Mouse (Mus musculus): ENCODE data around the gene Abhd8. TPM values are rescaled to one million over a fixed set of nuclear protein-coding genes. Genes with fewer than 3 reads are reported as not detected.

Gene Abhd8
- polyA plus RNA-seq, 1 experiment from 2014 or later, result 119 TPM

DNA sequence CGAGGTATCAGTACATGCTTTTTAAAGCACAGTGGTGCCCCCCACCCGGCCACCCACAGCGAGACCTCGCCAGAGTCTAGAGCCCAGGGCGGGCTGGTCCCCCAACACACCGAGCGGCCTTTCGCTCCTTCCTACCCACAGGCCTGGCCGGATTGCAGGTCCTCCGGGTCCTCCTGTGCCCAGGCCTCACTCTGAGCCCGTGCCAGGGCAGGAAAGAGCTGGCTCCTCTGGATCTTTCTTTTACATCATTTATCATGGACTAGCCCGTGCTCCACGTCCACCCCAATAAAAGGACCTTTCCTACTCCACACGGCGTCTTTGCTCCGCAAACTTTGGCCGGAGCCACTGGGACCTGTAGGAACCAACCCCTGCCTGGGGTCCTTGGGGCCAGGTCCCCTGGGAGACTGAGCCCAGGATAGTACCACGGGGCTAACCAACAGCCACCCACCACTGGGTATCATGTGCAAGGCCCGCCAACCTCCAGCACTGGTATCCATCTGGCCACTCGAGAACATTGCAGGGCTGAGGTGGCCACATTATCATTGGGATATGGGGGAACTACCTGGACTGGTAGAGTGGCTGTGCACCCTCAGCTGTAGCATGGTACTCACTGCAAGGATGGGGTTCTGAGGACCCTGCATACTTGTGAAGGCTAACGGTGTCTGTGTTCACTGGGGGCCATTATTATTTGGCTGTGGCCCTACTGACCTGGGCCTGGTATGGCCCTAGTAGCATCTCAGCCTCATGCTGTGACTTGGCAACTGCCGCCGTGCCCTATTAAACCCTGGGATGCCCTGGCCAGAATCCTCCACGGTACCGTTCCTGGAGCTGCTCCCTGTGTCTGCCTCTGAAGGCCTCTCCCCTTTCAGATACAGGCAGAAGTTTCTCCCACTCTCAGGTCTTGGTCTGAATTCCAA lies 11.6 kb upstream of the Abhd8 start:
- Histone ChIP-seq H3K4me2 (ENCODE audit: low read length) (no peak overlapping the region), H3K27ac (replicated peaks; ENCODE audit: low read depth, low read length) (peak overlapping the region; percentile 90; the same call in 1 of the 2 replicates), H3K4me3 (replicated peaks; ENCODE audit: low read depth, low read length) (no peak overlapping the region), H3K4me1 (ENCODE audit: control insufficient read depth, insufficient read depth, low read length) (peaks cover 9% of the 10 kb centered on the region), H3K9ac (replicated peaks; ENCODE audit: low read length) (peak overlapping the region; percentile 62; the same call in 1 of the 2 replicates), H3K36me3 (ENCODE audit: control insufficient read depth, insufficient read depth, low read length) (peaks cover 66% of the 10 kb centered on the region), H3K9me3 (ENCODE audit: control insufficient read depth, low read length) (no peaks in the 10 kb centered on the region), H3K27me3 (ENCODE audit: control insufficient read depth, insufficient read depth, low read length) (no peaks in the 10 kb centered on the region)
- no peak for ATAC-seq (ENCODE audit: low FRiP score, low TSS enrichment)
- WGBS, result 90% methylated on average over 25 of the region's 25 CpGs
- no peak for DNase-seq

DNA sequence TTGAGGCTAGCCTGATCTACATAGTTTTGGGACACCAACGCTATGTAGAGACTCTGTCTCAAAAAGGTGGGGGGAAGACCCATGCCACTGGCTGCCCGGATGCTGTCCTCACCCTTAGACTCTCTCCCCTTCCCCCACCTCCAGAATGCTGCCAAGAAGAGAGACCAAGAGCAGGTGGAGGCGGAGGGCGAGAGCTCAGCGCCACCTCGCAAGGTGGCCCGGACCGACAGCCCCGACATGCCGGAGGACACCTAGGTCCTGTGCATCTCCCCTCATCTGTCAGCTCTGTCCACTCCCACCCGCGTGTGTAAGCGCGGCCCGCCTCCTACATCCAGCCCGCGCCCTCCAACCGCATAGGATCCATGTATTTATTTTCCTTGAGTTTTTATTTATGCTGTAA lies 10.9 kb upstream of the Abhd8 start:
- peaks cover 13% of the 10 kb centered on the region for H3K4me1 ChIP-seq (ENCODE audit: control insufficient read depth, insufficient read depth, low read length)
- no peak overlapping the region for H3K4me3 ChIP-seq (replicated peaks; ENCODE audit: low read depth, low read length)
- no peak for ATAC-seq (ENCODE audit: low FRiP score, low TSS enrichment)
- no peaks in the 10 kb centered on the region for H3K9me3 ChIP-seq (ENCODE audit: control insufficient read depth, low read length)
- H3K4me2 ChIP-seq (ENCODE audit: low read length), result no peak overlapping the region
- no peak overlapping the region for H3K27ac ChIP-seq (replicated peaks; ENCODE audit: low read depth, low read length)
- H3K27me3 ChIP-seq (ENCODE audit: control insufficient read depth, insufficient read depth, low read length), result no peaks in the 10 kb centered on the region
- 95% methylated on average over 18 of the region's 18 CpGs for WGBS
- H3K36me3 ChIP-seq (ENCODE audit: control insufficient read depth, insufficient read depth, low read length), result peaks cover 59% of the 10 kb centered on the region
- DNase-seq, result no peak
- H3K9ac ChIP-seq (replicated peaks; ENCODE audit: low read length), result no peak overlapping the region

DNA sequence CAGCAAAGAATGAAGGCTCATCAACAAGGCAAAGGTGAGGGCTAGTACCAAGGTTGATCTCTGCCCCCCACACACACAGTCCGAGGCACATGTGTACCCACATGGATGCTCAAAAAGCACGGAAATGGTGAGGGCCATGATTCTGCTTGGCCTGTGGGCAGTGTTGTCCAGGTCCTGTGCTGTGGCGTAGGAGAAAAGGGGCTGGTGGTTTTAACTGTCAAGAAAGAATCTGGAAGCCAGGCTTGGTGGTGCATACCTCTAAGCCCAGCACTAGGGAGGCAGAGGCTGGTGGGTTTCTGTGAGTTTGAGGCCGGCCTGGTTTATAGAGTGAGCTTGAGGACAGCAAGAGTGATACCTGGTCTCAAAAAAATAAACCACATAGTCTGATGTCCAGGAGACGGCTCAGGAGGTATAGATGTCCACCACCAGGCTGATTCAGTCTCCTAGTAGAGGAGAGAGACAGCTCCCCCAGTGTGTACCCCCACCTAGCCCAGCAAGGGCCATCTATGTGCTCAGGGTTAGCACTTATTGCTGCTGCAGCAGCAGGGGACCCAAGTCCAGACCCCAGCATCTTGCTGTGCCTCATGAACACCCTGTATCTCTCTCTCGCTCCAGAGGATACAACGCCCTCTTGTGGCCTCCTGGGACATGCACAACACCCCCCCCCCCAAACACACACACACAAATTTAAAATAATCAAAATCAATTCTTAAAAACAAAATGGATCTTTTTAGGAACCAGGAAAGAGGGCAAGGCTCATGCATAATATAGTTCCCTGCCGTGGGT lies 9.3 kb upstream of the Abhd8 start:
- H3K9me3 ChIP-seq (ENCODE audit: control insufficient read depth, low read length), result no peaks in the 10 kb centered on the region
- peaks cover 48% of the 10 kb centered on the region for H3K36me3 ChIP-seq (ENCODE audit: control insufficient read depth, insufficient read depth, low read length)
- WGBS, result 84% methylated on average over 8 of the region's 8 CpGs
- no peak overlapping the region for H3K4me3 ChIP-seq (replicated peaks; ENCODE audit: low read depth, low read length)
- H3K27ac ChIP-seq (replicated peaks; ENCODE audit: low read depth, low read length), result no peak overlapping the region
- no peak for ATAC-seq (ENCODE audit: low FRiP score, low TSS enrichment)
- no peaks in the 10 kb centered on the region for H3K27me3 ChIP-seq (ENCODE audit: control insufficient read depth, insufficient read depth, low read length)
- no peak for DNase-seq
- peaks cover 13% of the 10 kb centered on the region for H3K4me1 ChIP-seq (ENCODE audit: control insufficient read depth, insufficient read depth, low read length)
- H3K9ac ChIP-seq (replicated peaks; ENCODE audit: low read length), result no peak overlapping the region
- no peak overlapping the region for H3K4me2 ChIP-seq (ENCODE audit: low read length)

DNA sequence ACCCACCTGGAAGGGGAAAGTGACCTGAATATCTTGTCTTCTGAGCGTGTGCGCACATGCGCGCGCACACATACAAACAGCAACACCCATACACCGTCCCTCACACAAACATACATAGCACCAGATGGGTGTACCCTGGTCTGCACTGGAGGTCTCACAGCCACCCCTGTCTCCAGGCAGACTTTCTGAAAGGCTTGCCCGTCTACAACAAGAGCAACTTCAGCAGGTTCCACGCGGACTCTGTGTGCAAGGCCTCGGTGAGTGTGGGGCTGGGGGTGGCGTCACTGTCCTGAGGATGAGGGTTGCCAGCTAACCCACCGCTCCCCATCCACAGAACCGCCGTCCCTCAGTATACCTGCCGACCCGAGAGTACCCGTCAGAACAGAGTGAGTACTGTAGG lies 8.4 kb upstream of the Abhd8 start:
- H3K27me3 ChIP-seq (ENCODE audit: control insufficient read depth, insufficient read depth, low read length), result no peaks in the 10 kb centered on the region
- 95% methylated on average over 17 of the region's 17 CpGs for WGBS
- DNase-seq, result no peak
- H3K36me3 ChIP-seq (ENCODE audit: control insufficient read depth, insufficient read depth, low read length), result peaks cover 48% of the 10 kb centered on the region
- H3K9me3 ChIP-seq (ENCODE audit: control insufficient read depth, low read length), result no peaks in the 10 kb centered on the region
- H3K4me1 ChIP-seq (ENCODE audit: control insufficient read depth, insufficient read depth, low read length), result peaks cover 13% of the 10 kb centered on the region
- H3K27ac ChIP-seq (replicated peaks; ENCODE audit: low read depth, low read length), result no peak overlapping the region
- no peak overlapping the region for H3K9ac ChIP-seq (replicated peaks; ENCODE audit: low read length)
- ATAC-seq (ENCODE audit: low FRiP score, low TSS enrichment), result no peak
- no peak overlapping the region for H3K4me3 ChIP-seq (replicated peaks; ENCODE audit: low read depth, low read length)
- H3K4me2 ChIP-seq (ENCODE audit: low read length), result no peak overlapping the region

DNA sequence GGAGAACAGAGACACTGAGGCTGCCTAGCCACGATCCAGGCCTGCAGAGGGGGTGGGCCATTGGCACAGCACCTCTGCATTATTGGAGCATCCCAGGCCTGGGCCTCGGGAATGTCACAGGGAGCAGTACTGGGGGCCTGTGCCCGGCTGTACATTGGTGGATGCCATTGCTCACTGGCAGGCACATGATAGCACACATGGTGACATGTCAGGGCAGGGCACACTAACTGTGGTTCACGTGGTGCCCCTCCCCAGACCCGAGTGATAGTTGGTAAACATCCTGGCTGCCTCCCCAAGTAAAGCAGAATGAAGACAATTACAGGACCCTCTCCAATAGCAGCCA lies 7.4 kb upstream of the Abhd8 start:
- no peak overlapping the region for H3K27ac ChIP-seq (replicated peaks; ENCODE audit: low read depth, low read length)
- DNase-seq (no peak), ATAC-seq (ENCODE audit: low FRiP score, low TSS enrichment) (no peak)
- peaks cover 51% of the 10 kb centered on the region for H3K36me3 ChIP-seq (ENCODE audit: control insufficient read depth, insufficient read depth, low read length)
- 0 out of 2 replicates have a peak overlapping the region, but pooled peaks have one; percentile 84 for H3K4me2 ChIP-seq (ENCODE audit: low read length)
- H3K9me3 ChIP-seq (ENCODE audit: control insufficient read depth, low read length), result no peaks in the 10 kb centered on the region
- H3K4me1 ChIP-seq (ENCODE audit: control insufficient read depth, insufficient read depth, low read length), result peaks cover 16% of the 10 kb centered on the region
- 82% methylated on average over 5 of the region's 5 CpGs for WGBS
- H3K9ac ChIP-seq (replicated peaks; ENCODE audit: low read length), result no peak overlapping the region
- no peak overlapping the region for H3K4me3 ChIP-seq (replicated peaks; ENCODE audit: low read depth, low read length)
- no peaks in the 10 kb centered on the region for H3K27me3 ChIP-seq (ENCODE audit: control insufficient read depth, insufficient read depth, low read length)

DNA sequence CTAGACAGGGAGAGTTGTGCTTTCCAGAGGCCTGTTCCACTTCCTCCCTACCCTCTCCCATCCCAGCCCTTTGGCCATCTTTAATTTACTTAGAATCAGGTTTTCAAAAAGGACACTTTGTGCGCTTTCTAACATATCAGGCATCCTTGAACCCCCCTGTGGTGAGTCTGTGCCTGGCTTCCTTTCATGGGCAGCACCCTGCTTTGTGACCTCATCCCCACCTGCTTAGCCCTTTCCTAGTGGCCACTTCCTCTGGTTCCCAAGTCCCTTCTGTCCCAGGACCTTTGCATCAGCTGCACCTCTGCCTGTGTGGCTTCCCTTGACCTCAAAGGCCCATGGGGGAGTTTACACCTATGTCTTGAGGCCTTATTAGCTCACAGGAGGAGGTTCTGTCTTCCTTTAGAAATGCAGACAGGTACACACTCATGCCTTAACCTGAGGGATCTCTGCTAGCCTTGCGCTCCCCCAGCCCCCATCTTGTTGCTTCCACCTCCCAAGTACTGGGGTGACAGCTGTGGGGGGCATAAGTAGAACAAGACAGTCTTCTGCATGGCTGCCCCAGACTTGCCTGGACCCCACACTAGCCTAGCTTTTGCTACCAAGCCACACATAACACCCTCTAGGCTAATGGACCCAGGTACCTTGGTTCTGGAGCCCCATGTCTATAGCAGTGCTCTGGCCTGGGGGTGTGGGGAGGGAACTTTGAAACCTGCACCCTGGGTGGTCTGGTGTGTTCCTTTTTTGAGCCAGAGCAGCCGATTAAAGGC lies 6.9 kb upstream of the Abhd8 start:
- no peak for ATAC-seq (ENCODE audit: low FRiP score, low TSS enrichment)
- WGBS, result 81% methylated on average over 3 of the region's 3 CpGs
- Histone ChIP-seq H3K9me3 (ENCODE audit: control insufficient read depth, low read length) (no peaks in the 10 kb centered on the region), H3K4me2 (ENCODE audit: low read length) (peak overlapping the region; percentile 84), H3K9ac (replicated peaks; ENCODE audit: low read length) (peak overlapping the region; percentile 61), H3K36me3 (ENCODE audit: control insufficient read depth, insufficient read depth, low read length) (peaks cover 46% of the 10 kb centered on the region), H3K27ac (replicated peaks; ENCODE audit: low read depth, low read length) (no peak overlapping the region), H3K27me3 (ENCODE audit: control insufficient read depth, insufficient read depth, low read length) (no peaks in the 10 kb centered on the region), H3K4me1 (ENCODE audit: control insufficient read depth, insufficient read depth, low read length) (peaks cover 19% of the 10 kb centered on the region), H3K4me3 (replicated peaks; ENCODE audit: low read depth, low read length) (peak overlapping the region; percentile 76)
- DNase-seq, result no peak

DNA sequence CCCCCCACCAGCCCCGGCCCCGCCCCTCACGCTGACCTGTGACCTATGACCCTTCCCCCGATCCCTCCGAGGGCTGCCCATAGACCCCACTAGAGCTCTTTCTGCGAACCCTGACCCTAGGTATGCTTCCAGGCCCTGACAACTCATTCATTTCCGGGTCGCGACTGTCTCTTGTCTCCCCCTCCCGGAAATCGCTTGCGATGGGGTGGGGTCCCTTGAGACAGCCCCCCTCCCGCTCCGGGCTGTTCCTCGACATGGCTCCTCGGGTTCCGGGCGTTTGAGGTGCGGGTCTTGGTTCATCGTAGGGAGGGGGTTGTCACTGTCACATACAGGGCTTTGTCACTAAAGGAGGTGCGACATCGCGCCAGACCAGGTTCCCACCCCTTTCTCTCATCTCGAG lies 6.0 kb upstream of the Abhd8 start:
- H3K4me1 ChIP-seq (ENCODE audit: control insufficient read depth, insufficient read depth, low read length), result peaks cover 20% of the 10 kb centered on the region
- peak; percentile 43 for ATAC-seq (ENCODE audit: low FRiP score, low TSS enrichment)

DNA sequence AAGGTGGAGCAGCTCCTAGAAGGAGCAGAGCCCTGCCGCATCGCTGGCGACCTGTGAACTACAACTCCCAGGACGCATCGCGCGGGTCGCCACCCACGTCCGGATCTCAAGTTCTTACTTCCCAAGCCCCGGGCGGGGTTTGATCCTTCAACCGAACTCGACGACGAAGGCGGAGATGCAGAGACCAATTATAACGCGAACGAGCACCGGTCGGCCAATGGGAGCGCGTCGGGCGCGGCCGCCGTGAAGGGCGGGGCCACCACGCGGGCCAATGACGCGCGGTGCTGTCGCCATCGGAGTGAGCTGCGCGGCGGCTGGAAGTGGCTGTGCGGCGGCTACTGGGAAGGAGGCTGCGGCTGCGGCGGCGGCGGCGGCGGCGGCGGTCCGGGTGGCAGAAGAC lies 5.5 kb upstream of the Abhd8 start, which contains the start of gene Dda1:
Gene Dda1 (plus strand): TSS at position 284 of the 400 bp plus-strand sequence.
- WGBS, result under 1% methylated on average over 35 of the region's 52 CpGs

More for the DNA sequence above, 6.0 kb upstream of the Abhd8 start:
- peak; percentile 89 for DNase-seq
- H3K36me3 ChIP-seq (ENCODE audit: control insufficient read depth, insufficient read depth, low read length), result peaks cover 37% of the 10 kb centered on the region
- peak overlapping the region; percentile 84 for H3K4me2 ChIP-seq (ENCODE audit: low read length)
- peak overlapping the region; percentile 76 for H3K4me3 ChIP-seq (replicated peaks; ENCODE audit: low read depth, low read length)
- under 1% methylated on average over 21 of the region's 24 CpGs for WGBS
- H3K27me3 ChIP-seq (ENCODE audit: control insufficient read depth, insufficient read depth, low read length), result no peaks in the 10 kb centered on the region
- H3K9ac ChIP-seq (replicated peaks; ENCODE audit: low read length), result peak overlapping the region; percentile 61
- peak overlapping the region; percentile 84 for H3K27ac ChIP-seq (replicated peaks; ENCODE audit: low read depth, low read length)
- H3K9me3 ChIP-seq (ENCODE audit: control insufficient read depth, low read length), result no peaks in the 10 kb centered on the region

More for the DNA sequence above, 5.5 kb upstream of the Abhd8 start, which contains the start of gene Dda1:
- ATAC-seq (ENCODE audit: low FRiP score, low TSS enrichment) (peak; percentile 90), DNase-seq (peak; percentile 100)
- no peaks in the 10 kb centered on the region for H3K27me3 ChIP-seq (ENCODE audit: control insufficient read depth, insufficient read depth, low read length)
- H3K4me1 ChIP-seq (ENCODE audit: control insufficient read depth, insufficient read depth, low read length), result peaks cover 25% of the 10 kb centered on the region
- H3K9ac ChIP-seq (replicated peaks; ENCODE audit: low read length), result peak within 1 kb of the TSS; percentile 61
- H3K27ac ChIP-seq (replicated peaks; ENCODE audit: low read depth, low read length), result peak within 1 kb of the TSS; percentile 84
- H3K4me3 ChIP-seq (replicated peaks; ENCODE audit: low read depth, low read length), result peak within 1 kb of the TSS; percentile 76
- peaks cover 32% of the 10 kb centered on the region for H3K36me3 ChIP-seq (ENCODE audit: control insufficient read depth, insufficient read depth, low read length)
- no peaks in the 10 kb centered on the region for H3K9me3 ChIP-seq (ENCODE audit: control insufficient read depth, low read length)
- peak within 1 kb of the TSS; percentile 84 for H3K4me2 ChIP-seq (ENCODE audit: low read length)

Data from midbrain, embryonic 14.5 days (tissue).